Mouse (Mus musculus): ENCODE results near the gene Lsm14a.
A peak's percentile ranks its signal among the peaks of the same experiment; 100 is the strongest.

The Lsm14a gene

GRCm38 (mm10) chr7:34312786-34313442 is 80.2 kb downstream of the Lsm14a start:
- DNase-seq (ENCODE audit: low spot score) = peak; percentile 65

DNA sequence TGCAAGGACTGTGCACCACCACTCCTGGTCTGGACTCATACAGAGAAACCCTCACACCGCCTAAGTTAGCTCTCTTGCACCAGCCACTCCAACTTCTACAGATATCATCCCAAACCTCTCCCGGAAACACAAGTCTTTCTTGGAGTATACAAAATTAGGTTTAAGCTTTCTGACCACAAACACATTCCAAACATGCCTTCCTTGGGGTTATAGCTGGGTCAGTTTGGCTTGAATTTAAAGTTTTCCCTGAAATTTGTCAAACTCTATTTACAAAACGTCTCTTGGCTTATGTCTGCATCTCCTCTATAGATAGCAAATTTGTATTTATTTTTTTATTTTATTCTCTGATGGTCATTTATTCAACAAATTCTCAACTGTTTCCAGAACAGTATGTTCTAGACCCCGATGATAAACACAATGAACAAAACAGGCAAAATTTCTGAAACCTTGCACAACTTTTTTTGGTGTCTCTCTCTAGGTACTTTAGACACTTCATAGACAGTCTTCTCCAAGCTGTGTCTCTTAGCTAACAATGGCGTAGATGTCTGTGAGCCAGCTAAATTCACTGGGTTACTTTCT is 83.8 kb downstream of the Lsm14a start:
- no peak for DNase-seq (ENCODE audit: low spot score)

- no peak for DNase-seq (ENCODE audit: low spot score)
These were observed 84.5 kb downstream of the Lsm14a start for GRCm38 (mm10) chr7:34308586-34308985.

- no peak for DNase-seq (ENCODE audit: low spot score)
These were observed 87.7 kb downstream of the Lsm14a start for GRCm38 (mm10) chr7:34305454-34305853.

GRCm38 (mm10) chr7:34302651-34303050 is 90.5 kb downstream of the Lsm14a start:
- DNase-seq (ENCODE audit: low spot score) = peak; percentile 7

DNA sequence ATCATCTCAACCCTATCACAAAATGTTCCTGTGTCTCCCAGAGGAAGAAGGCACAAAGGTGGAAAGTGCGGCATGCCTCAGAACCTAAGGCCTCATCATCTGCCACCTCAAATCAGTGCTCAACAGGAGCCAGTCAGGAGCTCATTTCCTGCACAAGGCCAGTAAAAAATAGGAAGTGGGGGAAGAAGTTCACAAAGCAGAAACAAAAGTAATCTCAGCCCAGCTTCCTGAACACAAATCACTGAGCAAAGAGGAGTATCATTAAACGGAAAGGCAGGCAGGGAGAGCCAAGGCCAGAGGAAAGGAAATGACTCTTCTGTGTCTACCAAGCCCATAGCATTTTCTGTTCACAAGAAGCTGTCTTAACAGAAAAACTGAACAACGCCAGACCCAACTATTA is 91.2 kb downstream of the Lsm14a start:
- no peak for DNase-seq (ENCODE audit: low spot score)

DNA sequence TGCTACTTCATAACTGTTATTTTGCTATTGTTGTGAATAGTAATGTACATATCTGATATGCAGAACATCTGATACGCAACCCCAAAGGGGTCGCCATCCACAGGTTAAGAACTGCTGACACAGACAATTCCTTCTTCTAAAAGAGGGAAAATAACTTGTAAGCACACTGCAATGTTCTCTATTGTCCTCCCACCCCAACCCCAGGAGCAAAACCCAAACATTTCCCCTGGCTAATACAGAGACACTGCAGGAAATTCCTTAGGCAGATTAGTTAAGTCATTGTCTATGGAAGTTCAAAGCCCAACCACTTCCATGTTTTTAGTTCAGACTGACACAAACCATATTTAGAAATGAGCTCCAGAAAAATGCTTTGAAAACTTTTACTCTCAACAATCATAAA is 94.3 kb downstream of the Lsm14a start:
- DNase-seq (ENCODE audit: low spot score) = no peak

- DNase-seq (ENCODE audit: low spot score) = no peak
These were observed 97.0 kb downstream of the Lsm14a start for GRCm38 (mm10) chr7:34296124-34296523.

Data from c-Kit-positive CD71-positive TER-119-positive erythroid progenitor cells, embryonic 14.5 days (primary cell).